Mouse (Mus musculus): ENCODE results near the gene Slc34a1. TPM values are rescaled to one million over a fixed set of nuclear protein-coding genes. Genes with fewer than 3 reads are reported as not detected.
"Not testable (repeated sequence)": the region's sequence is repeated elsewhere in the genome, so short reads cannot be mapped to it uniquely, and the experiment has no call there.

Slc34a1 gene
- total RNA-seq, 2 experiments from 2014 or later, result not detected

DNA sequence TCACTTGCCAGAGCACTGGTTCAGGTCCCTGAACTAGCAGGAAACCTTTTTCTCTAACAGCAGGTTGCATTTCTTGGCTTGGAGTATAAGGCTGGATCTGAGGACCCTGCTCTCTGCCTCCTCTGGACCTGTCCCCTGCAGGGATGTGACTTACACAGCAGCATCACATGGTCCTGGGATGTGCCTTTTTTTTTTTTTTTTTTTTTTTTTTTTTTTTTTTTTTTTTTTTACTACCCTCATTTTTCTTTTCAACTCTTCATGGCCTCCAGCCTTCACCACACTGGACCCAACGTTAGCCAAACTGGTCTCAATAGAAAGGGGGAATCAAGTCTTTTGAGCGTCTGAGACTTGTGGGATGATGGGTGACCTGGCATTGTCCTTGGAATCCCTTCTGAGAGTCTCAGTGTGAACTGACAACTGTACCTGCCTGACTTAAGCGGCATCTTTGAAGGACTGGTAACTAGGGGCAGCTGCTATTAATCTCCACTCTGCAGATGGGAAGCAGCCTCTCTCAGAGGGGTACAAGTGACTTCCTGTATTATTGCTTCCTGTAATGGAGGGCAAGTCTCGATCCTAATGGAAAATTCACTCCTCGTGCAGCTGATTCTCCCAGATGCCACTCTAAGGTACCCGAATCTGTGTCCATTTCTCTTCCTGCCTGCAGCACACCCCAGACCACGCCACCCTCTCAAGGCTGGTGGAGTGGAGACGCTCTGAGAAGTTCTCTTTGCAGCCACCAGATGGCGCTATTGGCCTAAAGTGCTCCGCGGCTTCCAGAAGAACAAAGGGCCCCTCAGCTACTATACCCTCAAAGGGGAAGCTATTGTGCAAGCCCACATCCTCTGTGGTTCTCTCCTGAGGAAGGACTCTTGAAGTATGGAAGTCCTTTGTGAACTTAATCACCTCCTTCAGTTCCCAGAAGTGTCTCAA is 7.1 kb downstream of the Slc34a1 start:
- peak; percentile 49 for DNase-seq

DNA sequence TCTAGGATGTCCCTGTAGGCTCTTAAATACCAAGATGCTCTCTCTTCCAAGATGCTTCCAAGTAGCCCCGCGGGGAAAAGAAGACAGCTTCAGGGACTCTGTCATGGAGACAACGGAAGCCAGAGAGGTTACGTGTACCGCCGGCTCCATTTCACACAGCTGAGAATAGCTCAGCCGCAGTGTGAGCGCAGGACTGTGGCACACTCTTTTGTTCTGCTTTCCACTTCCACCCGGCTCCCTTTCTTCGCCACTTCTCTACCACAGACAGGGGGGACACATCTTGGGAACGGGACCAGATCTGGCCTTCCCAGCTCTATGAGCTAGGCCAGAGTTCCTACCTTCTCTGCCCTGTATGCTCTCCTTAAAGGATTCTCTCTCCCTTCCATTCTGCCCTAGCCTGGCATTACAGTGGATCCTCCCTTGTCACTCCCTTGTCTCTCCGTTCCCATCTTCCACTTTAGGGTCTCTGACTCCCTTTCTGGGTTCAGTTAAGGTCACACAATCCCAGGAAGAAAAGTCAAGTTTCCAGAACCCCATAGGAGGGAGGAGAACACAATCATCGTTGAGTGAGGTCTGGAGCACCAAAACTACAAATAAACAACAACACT is 7.9 kb downstream of the Slc34a1 start:
- DNase-seq, result no peak

DNA sequence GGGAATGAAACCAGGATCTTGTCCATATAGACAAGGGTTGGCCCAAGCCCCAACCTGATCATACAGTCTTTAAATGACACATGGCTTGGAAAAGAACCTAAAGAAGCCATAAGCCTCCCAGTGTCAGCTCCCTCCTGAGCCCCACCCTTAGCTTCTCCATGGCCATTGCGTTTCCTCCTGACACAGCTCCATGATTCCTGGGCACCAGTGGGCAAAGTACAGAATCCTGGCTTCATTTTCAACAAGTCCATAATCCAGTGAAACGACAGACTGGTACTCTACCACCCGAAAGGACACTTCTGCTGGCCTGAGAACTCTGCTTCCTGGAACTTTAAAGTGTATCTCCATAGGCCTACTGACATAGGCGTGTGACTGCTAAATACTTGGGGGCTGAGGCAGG is 9.4 kb downstream of the Slc34a1 start:
- no peak for DNase-seq

DNA sequence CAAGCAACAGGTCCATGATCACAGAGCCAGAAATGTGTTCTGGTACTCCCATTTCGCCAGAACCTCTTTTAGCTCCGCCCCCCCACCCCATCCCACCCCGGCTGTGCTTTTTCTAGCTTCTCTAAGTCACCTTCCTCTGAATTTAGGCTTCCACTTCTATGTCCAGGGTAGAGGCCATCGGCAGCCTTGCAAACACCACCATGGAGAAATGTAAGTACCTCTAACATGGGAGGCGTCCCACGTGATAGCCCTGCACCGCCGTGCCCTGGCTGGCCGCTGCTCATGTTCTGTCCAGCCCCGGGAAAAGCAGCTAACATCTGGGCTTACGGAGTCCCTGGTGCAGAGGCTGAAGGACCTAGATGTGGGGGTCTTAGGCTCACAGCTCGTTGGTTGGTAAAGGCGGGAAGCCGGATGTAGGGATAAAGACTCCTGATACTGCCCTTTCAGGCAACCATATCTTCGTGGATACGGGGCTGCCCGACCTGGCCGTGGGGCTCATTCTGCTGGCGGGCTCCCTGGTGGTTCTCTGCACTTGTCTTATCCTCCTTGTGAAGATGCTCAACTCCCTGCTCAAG is 10.6 kb downstream of the Slc34a1 start:
- DNase-seq, result no peak

DNA sequence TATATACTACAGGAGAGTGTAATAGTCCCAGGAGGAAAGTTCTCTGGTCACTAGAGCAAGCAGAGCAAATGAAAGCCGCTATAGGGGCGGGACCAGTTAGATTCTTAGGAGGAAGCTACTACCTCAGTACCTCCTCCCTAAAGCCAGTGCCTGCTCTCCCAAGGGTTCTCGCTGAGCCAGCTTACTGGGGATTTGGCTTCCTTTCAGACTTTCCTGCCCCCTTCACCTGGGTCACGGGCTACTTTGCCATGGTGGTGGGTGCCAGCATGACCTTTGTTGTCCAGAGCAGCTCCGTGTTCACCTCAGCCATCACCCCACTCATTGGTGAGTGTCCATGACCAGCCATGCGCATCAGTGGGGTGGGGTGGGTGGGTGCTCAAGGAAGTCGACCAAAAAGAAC is 13.8 kb downstream of the Slc34a1 start:
- no peak for DNase-seq

DNA sequence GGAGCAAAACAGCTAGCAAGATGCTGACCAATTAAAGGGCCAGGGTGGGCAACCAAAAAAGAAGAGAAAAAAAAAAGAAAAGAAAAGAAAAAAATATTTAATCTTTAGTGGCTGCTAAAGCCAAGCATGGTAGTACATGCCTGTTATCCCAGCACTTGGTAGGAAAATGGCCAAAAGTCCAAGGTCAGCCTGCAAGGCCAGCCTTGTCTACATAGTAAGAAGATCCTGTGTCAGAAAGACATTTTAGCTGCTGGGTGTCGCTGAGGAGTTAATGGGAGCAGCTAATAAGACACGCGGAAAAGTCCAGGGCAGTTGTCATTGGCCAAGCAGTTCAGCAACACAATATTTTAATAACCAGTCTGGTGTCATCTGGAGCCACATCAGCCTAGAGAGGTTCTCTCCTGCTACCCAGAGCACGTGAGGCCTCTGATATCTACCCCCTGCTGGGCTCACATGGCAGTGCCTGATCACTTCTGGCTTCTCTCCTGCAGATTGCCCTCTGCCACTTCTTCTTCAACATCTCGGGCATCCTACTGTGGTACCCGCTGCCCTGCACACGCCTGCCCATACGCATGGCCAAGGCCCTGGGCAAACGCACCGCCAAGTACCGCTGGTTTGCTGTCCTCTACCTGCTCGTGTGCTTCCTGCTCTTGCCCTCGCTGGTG is 14.8 kb downstream of the Slc34a1 start:
- DNase-seq, result no peak

DNA sequence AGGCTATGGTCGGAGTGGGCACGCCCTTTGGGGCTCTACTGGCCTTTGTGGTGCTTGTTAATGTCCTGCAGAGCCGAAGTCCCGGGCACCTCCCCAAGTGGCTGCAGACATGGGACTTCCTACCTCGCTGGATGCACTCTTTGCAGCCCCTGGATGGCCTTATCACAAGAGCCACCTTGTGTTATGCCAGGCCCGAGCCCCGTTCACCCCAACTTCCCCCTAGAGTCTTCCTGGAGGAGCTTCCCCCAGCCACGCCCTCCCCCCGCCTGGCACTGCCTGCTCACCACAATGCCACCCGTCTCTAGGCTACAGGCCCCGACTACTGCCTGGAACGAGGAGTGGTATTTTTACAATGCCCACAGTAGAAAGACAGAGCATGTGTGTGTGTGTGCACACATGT is 15.3 kb downstream of the Slc34a1 start:
- no peak for DNase-seq

DNA sequence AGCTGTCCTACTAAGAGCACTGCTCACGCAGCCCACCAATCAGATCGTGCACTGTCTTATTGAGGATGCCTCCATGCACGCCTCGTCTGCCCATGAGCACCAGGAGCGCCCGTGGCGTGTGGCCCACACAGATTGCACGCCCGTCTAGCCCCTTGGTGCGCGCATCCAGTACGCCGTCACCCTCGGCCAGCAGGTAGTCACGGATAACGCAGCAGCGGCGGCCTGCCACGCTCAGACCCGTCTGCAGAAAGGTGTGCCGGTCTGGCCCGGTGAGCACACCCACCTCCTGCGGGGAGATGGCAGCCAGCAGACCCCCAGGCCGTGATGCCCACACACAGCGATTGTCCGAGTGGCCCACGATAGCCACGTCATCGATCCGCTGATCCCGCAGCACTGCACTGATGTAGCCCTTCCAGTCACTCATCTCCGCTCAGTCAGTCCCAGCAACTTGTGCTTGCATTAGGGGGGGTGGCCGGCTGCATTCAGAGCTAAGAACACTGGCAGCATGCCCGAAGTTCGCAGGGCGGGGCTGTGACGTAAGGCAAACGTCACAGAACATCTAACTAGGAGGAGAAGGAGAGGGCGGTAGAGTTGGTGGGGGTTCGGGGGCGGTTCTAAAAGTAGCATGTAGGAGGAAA is 16.9 kb downstream of the Slc34a1 start, which contains the start of gene Pfn3:
Gene Pfn3 (minus strand): TSS at position 490 of the 638 bp plus-strand sequence.
- DNase-seq, result no peak

DNA sequence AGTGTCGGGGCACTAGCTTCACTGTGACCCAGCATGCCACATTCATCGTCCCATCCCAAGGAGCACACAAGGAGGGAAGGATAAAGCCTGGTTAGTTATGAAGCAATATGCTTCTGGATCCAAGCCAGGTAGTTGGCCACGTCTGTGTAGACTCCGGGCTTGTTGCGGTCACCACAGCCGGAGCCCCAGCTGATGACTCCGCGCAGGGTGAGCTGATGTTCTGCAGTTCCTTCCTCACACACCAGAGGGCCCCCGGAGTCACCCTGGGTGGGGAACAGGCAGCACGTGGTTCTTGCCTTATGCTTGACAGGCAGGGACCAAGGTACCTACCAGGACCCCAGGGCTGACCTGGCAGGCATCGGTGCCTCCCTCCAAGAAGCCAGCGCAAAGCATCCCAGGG is 20.0 kb downstream of the Slc34a1 start:
- DNase-seq, result peak; percentile 82

DNA sequence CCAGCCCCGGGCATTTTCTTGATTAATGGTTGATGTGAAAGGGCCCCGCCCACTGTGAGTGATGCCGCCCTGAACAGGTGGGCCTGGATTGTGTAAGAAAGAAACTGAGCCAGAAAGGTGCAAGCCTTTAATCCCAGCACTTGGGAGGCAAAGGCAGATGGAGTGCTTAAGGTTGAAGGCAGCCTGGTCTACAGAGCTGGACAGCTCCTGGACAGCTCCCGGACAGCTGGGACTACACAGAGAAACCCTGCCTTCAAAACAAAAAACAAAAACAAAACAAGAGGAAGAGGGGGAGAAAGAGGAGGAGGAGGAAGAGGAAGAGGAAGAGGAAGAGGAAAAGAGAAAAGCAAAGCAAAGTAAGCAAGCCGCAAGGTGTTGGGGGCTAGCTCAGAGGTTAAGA is 21.2 kb downstream of the Slc34a1 start:
- DNase-seq, result no peak

DNA sequence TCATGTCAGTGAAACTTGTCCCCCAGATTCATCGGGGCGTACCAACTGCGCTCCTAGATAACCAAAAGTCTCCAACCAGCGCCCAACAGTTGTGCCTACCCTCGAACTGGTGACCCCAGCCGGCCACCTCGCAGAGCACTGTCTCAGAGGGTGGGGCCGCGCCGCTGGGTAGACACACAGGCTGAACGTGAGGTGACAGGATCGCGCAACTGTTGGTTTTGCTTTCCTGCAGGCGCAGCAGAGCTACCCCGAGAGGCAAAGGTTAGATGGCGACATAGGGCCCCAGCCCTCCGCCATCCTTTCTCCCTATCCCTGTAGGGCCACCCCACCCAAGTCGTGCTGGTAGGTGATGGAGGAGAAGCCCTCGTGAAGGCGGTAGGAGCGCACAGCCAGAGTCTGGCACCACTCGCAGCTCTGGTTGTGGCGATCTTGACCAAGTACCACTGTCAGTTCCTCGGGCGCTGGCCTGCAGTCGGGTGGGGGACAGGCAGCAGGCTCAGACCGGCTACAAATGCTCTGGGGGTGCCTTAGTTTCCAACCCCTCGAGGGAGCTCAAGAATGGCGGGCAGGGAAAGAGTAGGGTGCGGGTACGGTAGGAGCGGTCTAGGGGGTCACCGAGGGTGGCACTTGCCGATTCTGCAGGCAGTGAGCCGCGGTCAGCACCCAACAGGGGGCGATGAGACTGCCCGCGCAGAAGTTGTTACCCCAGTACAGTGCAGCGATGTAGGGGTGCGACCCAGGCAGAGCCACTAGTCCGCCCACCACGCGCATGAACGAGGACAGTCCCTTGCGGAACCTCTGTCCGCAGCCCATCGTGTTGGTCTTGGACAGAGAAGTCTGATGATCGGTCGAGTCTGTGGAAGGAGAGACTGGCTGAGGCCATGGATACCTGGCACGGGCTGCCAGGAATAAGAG is 22.3 kb downstream of the Slc34a1 start:
- DNase-seq, result no peak

DNA sequence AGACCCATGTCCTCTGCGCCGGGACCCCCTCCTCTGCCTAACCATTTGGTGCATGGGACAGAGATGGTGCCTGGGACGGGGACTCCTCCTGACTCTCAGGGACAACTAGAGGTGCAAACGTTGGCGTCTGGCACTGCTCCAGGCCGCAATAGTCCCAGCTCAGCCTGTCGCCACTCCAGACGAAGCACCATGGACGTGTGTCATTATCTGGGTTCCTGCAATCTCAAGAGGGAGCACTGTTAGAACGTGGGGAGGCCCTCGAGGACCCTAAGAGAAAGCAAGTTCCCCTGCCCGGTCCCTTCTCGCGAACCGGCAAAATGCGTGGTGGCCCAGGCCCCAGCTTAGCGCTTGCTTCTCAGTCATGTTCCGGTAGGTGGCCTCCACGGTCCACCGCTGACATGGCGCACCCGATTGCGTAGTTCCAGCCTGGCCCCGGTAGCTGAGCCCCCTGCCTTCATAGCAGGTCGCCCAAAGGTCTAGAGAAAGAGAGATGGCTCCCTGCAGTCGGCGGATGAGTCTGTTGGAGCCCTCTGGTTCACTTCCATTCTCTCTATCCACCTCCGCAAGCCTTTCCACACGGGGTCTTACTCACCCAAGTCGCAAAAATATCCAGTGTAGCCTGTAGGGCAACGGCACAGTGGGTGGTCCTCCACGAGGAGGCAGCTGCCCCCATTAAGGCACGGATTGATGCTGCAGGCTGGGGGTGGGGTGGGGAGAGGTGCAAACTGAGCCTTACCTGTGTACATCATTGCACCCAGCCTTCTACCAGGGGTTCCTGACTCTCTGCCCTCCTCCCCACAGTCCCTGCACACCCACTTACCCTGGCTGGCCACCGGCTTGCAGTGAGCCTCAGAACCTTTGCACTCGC is 23.2 kb downstream of the Slc34a1 start:
- peak; percentile 74 for DNase-seq

DNA sequence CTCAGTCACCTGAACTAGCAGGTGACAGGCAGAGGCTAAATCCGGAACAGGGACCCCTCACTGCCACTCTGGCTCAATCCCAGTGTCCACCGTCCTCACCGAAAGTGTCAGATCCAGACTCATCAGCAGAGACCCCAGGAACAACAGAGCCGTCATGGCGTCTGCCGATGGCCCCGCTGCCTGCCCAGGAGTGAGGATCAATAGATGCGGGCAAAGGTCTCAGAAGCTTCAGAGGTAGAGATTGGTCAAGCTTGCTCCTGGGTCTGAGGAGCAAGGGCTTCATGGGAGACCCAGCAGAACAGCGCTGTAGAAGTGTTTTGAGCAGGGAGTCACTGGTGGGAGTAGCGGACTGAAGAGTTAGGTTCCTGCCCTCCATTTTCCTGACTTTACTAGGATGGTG is 28.6 kb downstream of the Slc34a1 start, which contains the start of gene F12:
Gene F12 (minus strand): TSS at position 181 of the 400 bp plus-strand sequence.
- DNase-seq, result no peak

DNA sequence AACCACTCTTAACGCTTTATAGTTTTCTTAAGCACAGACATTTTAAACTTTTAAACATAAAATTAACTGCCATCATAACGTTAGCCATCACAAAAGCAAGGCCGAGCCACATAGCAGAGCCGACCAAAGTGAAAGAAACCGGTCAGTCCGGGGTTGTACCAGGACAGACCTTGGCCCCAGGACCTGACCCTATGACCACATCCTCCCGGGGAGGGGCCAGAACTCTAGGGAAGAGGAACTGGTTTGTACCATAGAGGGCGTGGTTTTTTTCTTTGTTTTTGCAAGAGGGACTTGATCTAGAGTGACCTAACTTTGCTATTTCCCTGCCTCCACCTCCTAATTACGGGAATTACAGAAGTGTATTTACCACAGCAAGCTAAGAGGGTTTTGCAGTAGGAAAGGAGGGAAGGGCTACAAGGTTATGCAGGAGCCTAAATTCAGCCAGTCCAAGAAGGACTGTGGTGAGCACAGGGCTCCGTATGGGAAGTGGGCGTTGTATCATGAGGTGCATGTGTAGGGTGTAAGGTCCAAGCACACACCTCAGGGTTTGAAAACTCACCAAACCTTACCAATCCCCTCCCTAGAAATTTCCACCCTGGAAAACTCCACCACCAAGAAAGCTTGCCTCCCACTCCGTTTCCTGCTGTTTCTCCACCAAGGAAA is 31.4 kb downstream of the Slc34a1 start:
- DNase-seq, result peak; percentile 80

DNA sequence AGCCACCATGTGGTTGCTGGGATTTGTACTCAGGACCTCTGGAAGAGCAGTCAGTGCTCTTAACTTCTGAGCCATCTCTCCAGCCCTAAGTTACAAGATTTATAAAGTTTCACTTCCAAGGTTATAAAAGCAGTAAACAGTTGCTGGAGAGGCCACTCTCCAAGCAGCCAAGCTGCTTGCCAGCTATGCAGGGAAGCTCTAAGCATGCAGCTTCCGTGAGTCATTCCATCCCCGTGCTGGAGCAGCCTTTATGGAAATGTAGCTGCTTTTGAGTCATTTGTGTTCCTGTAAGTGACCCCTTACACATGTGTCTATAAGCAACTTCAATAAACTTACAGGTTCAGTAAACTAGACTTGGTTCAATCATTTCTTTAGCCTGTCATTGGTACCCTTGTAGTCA is 32.6 kb downstream of the Slc34a1 start:
- DNase-seq, result no peak

DNA sequence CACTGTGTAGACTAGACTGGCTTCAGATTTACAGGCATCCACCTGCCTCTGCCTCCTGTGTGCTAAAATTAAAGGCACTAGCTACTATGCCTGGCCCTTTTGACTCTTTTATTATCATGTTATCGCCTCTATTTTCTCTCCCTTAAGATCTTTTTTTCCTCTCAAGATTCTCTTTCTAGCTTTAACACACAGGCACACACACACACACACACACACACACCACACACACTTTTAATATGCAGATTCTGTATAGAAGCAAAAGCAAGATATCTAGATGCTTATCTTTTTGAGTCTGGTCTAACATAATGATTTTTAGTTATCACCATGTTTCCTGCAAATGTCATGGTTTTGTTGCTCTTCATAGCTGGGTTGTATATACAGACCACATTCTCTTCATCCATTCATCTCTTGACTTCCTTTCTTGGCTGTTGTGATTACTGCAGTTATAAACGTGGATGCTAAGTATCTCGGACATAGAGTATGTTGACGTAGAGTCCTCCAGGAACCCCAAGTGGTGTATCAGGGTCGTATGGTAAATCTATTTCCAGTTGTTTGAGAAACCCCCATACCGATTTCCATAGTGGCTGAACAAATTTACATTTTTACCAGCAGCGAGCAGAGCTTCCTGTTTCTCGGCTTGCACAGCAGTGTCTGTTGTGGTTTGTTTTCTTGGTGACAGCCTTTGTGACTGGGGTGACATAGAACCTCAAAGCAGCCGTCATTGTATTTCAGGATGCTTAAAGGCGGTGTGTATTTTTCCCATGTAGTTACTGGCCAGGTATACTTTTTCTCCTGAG is 34.1 kb downstream of the Slc34a1 start:
- no peak for DNase-seq

DNA sequence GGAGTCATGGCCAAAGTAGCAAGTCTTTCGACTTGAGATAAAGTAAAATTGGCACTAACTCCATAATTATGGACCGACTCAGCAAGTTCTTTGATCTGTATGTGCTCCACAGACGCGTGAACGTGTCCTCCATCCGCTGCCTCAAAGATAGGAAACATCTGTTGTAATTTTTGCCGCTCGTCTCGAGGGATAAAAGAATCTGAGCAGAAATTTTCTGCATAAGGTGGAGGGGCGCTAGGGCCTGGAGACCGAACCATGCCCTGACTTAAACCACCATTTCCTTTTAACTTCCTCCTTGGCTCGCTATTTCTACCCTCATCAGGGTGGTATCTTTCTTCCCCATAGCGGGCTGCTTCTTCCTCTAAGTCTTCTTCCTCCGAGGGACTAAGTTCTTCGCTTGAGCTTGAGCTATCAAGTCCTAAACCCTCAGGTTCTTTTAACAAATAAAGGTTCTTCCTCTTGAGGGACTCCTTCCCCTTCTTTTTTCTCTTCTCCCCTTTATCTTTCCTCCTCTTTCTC is 39.2 kb downstream of the Slc34a1 start:
- not testable (repeated sequence) for DNase-seq

DNA sequence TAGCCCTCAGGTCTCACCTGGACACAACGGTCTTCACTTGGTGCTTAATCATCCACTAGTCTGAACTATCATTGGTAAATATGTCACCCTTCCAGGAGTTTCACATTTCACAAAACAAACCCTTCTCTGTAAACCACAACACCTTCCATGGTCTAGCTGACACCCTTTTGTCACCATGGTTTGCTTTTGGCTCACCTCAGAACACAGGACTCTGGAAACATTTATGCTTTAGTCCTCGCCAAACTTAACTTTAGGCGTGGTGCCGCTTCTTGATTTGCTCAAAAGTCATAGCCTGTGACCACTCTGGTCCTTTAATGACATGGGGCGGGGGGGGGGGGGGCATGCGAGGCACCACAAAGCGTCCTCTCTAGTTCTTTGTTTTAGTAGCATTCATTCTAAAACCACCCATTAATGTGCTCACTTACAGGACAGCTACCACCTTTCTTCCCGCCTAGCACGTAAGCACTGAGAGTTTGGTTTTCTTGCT is 45.9 kb downstream of the Slc34a1 start:
- DNase-seq, result no peak

Data from gastrocnemius, postnatal 25 days (tissue).